19 mouse cellular contexts compared by ENCODE assay signal in the genomic region with DNA sequence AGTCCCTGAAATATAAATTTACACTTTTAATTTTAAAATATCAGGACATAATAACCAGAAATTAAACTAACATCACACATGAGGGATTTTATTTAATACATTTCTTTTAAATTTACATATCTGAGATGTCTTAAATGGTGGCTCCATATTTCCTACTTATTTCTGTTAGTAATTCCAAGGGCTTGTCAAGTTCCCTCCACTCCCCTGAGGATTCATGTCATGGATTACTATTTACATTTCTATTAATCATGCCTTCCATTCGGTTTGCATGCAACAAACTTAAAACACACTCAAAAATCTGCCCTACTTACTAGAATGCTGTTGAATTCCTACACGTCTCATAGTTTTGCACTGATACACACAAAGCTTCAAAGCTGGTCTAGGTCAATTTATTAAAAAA.
"Had no signal": no experiment of that assay in that cellular context is flagged by ENCODE, and none has a peak within 500 bp of the region (broad histone marks: within the 10 kb centered on the region; RNA-seq: fewer than 3 reads in every experiment).

No protein-coding gene starts in this region.

- H3K4me2 ChIP-seq: liver, embryonic 11.5 days; liver, embryonic 13.5 days; liver, embryonic 15.5 days; lung, embryonic 15.5 days; midbrain, embryonic 15.5 days; neural tube, embryonic 13.5 days; neural tube, embryonic 15.5 days had no signal

- ATAC-seq: liver, postnatal 0 days; midbrain, embryonic 15.5 days had no signal

- H3K4me3 ChIP-seq: liver, embryonic 13.5 days; liver, embryonic 15.5 days; lung, embryonic 15.5 days; midbrain, embryonic 15.5 days; myocyte; neural tube, embryonic 13.5 days; neural tube, embryonic 15.5 days had no signal

- H3K36me3 ChIP-seq: liver, embryonic 13.5 days; liver, embryonic 15.5 days; lung, embryonic 15.5 days; midbrain, embryonic 15.5 days; neural tube, embryonic 13.5 days; neural tube, embryonic 15.5 days had no signal

- H3K9me3 ChIP-seq: liver, embryonic 13.5 days; liver, embryonic 15.5 days; lung, embryonic 15.5 days; midbrain, embryonic 15.5 days; neural tube, embryonic 13.5 days; neural tube, embryonic 15.5 days had no signal

- H3K27me3 ChIP-seq: liver, embryonic 13.5 days; liver, embryonic 15.5 days; lung, embryonic 15.5 days; midbrain, embryonic 15.5 days; neural tube, embryonic 13.5 days; neural tube, embryonic 15.5 days had no signal

- H3K27ac ChIP-seq: liver, embryonic 13.5 days; liver, embryonic 15.5 days; lung, embryonic 15.5 days; midbrain, embryonic 15.5 days; neural tube, embryonic 13.5 days; neural tube, embryonic 15.5 days had no signal

- H3K9ac ChIP-seq: liver, embryonic 13.5 days; liver, embryonic 15.5 days; liver, postnatal 0 days; lung, embryonic 15.5 days; midbrain, embryonic 15.5 days; neural tube, embryonic 13.5 days; neural tube, embryonic 15.5 days had no signal

- H3K4me1 ChIP-seq: liver, embryonic 13.5 days; liver, embryonic 15.5 days; lung, embryonic 15.5 days; midbrain, embryonic 15.5 days; neural tube, embryonic 13.5 days; neural tube, embryonic 15.5 days had no signal

- DNase-seq: liver, embryonic 13.5 days; liver, postnatal 0 days; lung, adult 2 months; lung, postnatal 10 days; lung, postnatal 4 days; right cerebral cortex, adult 18-20 months; right cerebral cortex, postnatal 25 days; right cerebral cortex, postnatal 4 days; spleen, adult 18-20 months; thymus, adult 18-20 months; thymus, postnatal 14 days; thymus, postnatal 36 days had no signal
